Mouse (Mus musculus): ENCODE data around the gene Cwh43.
"Not testable (repeated sequence)": the region's sequence is repeated elsewhere in the genome, so short reads cannot be mapped to it uniquely, and the experiment has no call there.

The Cwh43 gene

GRCm38 (mm10) chr5:73474412-73475405 is 68.8 kb downstream of the Cwh43 start:
- DNase-seq (ENCODE audit: extremely low read depth, insufficient read length, low spot score) = no peak

GRCm38 (mm10) chr5:73480700-73481099 is 74.8 kb downstream of the Cwh43 start, which contains the start of gene Dcun1d4:
TSS of gene Dcun1d4 (plus strand) at chr5:73481000.
- no peak for DNase-seq (ENCODE audit: extremely low read depth, insufficient read length, low spot score)

GRCm38 (mm10) chr5:73481401-73481800 is 75.5 kb downstream of the Cwh43 start:
- no peak for DNase-seq (ENCODE audit: extremely low read depth, insufficient read length, low spot score)

GRCm38 (mm10) chr5:73482381-73482780 is 76.5 kb downstream of the Cwh43 start:
- not testable (repeated sequence) for DNase-seq (ENCODE audit: extremely low read depth, insufficient read length, low spot score)

- DNase-seq (ENCODE audit: extremely low read depth, insufficient read length, low spot score) = no peak
Observed at GRCm38 (mm10) chr5:73484016-73484615, 78.2 kb downstream of the Cwh43 start.

GRCm38 (mm10) chr5:73486451-73486850 is 80.6 kb downstream of the Cwh43 start:
- no peak for DNase-seq (ENCODE audit: extremely low read depth, insufficient read length, low spot score)

GRCm38 (mm10) chr5:73489915-73490314 is 84.0 kb downstream of the Cwh43 start:
- DNase-seq (ENCODE audit: extremely low read depth, insufficient read length, low spot score) = peak; percentile 8

- DNase-seq (ENCODE audit: extremely low read depth, insufficient read length, low spot score) = peak; percentile 99
Observed at GRCm38 (mm10) chr5:73490596-73491073, 84.8 kb downstream of the Cwh43 start.

- no peak for DNase-seq (ENCODE audit: extremely low read depth, insufficient read length, low spot score)
Observed at GRCm38 (mm10) chr5:73491074-73491836, 85.4 kb downstream of the Cwh43 start.

GRCm38 (mm10) chr5:73491837-73492720 is 86.2 kb downstream of the Cwh43 start:
- peak; percentile 80 for DNase-seq (ENCODE audit: extremely low read depth, insufficient read length, low spot score)

GRCm38 (mm10) chr5:73497401-73497800 is 91.5 kb downstream of the Cwh43 start:
- DNase-seq (ENCODE audit: extremely low read depth, insufficient read length, low spot score) = no peak

- DNase-seq (ENCODE audit: extremely low read depth, insufficient read length, low spot score) = no peak
Observed at GRCm38 (mm10) chr5:73498559-73498958, 92.7 kb downstream of the Cwh43 start.

- no peak for DNase-seq (ENCODE audit: extremely low read depth, insufficient read length, low spot score)
Observed at GRCm38 (mm10) chr5:73500867-73501440, 95.1 kb downstream of the Cwh43 start.

GRCm38 (mm10) chr5:73502422-73502821 is 96.5 kb downstream of the Cwh43 start:
- DNase-seq (ENCODE audit: extremely low read depth, insufficient read length, low spot score) = no peak

All from 3134 (cell line).